Mouse (Mus musculus) adrenal gland, postnatal 10 days (tissue): ENCODE results near the gene Ccn1. TPM values are rescaled to one million over a fixed set of nuclear protein-coding genes. Genes with fewer than 3 reads are reported as not detected.

Experiments used
- DNase-seq: peaks from one replicate; pipeline ENCODE4 v3.0.0; 2021; ENCODE audit warnings: mixed read lengths
- long read RNA-seq, 2 experiments: library from polyadenylated mRNA; stranded (forward); transcript quantifications; one replicate each; pipeline ENCODE4 v2.0.0; 2021
- total RNA-seq, 2 experiments: library from RNA; stranded (reverse); gene quantifications; 2 replicates each; pipeline ENCODE4 v1.2.3; 2021

The Ccn1 gene
- total RNA-seq: 10 to 100 TPM; 18.6 to 47.5 TPM
- long read RNA-seq, experiment 1, transcript Ccn1-201 (5 exons, 2,019 nt): major isoform, 24 of 42 reads
- long read RNA-seq, experiment 1, partial matches to known transcripts: 5 of 42 reads
- long read RNA-seq, experiment 1, other reads (novel, unspliced or antisense): 13 of 42 reads
- long read RNA-seq, experiment 2, transcript Ccn1-201 (5 exons, 2,019 nt): major isoform, 10 of 14 reads
- long read RNA-seq, experiment 2, partial matches to known transcripts: 4 of 14 reads
- long read RNA-seq, experiment 2, other reads (novel, unspliced or antisense): 0 of 14 reads

GRCm38 (mm10) chr3:145649852-145650202, at the start of gene Ccn1:
Ccn1 (minus strand) TSS chr3:145649981.
- peak; percentile 87 for DNase-seq

GRCm38 (mm10) chr3:145693361-145693760, 43.6 kb upstream of the Ccn1 start:
- peak; percentile 11 for DNase-seq

GRCm38 (mm10) chr3:145692037-145692436, 42.3 kb upstream of the Ccn1 start:
- peak; percentile 35 for DNase-seq

- DNase-seq: no peak
Measured at GRCm38 (mm10) chr3:145691415-145691814, 41.6 kb upstream of the Ccn1 start.

- no peak for DNase-seq
Measured at GRCm38 (mm10) chr3:145689271-145689670, 39.5 kb upstream of the Ccn1 start.

- no peak for DNase-seq
Measured at GRCm38 (mm10) chr3:145687836-145688235, 38.1 kb upstream of the Ccn1 start.

GRCm38 (mm10) chr3:145684604-145685441, 35.0 kb upstream of the Ccn1 start:
- DNase-seq: peak; percentile 18

- no peak for DNase-seq
Measured at GRCm38 (mm10) chr3:145684201-145684600, 34.4 kb upstream of the Ccn1 start.

- DNase-seq: peak; percentile 47
Measured at GRCm38 (mm10) chr3:145681348-145681935, 31.7 kb upstream of the Ccn1 start.

GRCm38 (mm10) chr3:145680686-145681085, 30.9 kb upstream of the Ccn1 start:
- no peak for DNase-seq

- no peak for DNase-seq
Measured at GRCm38 (mm10) chr3:145676212-145676611, 26.4 kb upstream of the Ccn1 start.

GRCm38 (mm10) chr3:145674815-145675214, 25.0 kb upstream of the Ccn1 start:
- no peak for DNase-seq

- no peak for DNase-seq
Measured at GRCm38 (mm10) chr3:145666383-145666782, 16.6 kb upstream of the Ccn1 start.

GRCm38 (mm10) chr3:145656993-145657713, 7.4 kb upstream of the Ccn1 start:
- DNase-seq: peak; percentile 36

GRCm38 (mm10) chr3:145654944-145655343, 5.2 kb upstream of the Ccn1 start:
- DNase-seq: no peak

- DNase-seq: no peak
Measured at GRCm38 (mm10) chr3:145654028-145654427, 4.2 kb upstream of the Ccn1 start.

- peak; percentile 81 for DNase-seq
Measured at GRCm38 (mm10) chr3:145653191-145653940, 3.6 kb upstream of the Ccn1 start.

- no peak for DNase-seq
Measured at GRCm38 (mm10) chr3:145652322-145653131, 2.7 kb upstream of the Ccn1 start.

GRCm38 (mm10) chr3:145651978-145652321, 2.2 kb upstream of the Ccn1 start:
- no peak for DNase-seq

GRCm38 (mm10) chr3:145651029-145651977, 1.5 kb upstream of the Ccn1 start:
- no peak for DNase-seq
